Mouse (Mus musculus): ENCODE measurements around the gene L3mbtl4.

The L3mbtl4 gene

DNA sequence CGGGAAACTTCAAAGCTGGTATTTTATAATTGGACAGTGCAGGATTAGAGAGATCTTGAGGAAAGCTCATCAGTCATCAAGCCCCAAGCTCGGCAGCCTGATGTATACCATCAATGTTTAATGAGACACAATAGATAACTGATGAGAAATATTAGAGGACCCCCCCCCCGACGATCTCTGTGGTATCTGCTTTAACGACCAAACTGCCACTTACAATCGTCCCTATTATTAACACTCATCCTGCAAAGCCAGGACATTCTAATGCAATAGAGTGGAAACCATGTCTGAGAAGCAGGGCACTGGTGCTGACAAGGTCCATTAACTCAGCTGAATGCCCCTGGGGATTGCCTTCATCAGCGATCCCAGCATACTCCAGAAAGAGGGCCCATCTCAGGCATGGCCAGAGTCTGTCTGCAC lies 398.5 kb downstream of the L3mbtl4 start:
- DNase-seq, result no peak

DNA sequence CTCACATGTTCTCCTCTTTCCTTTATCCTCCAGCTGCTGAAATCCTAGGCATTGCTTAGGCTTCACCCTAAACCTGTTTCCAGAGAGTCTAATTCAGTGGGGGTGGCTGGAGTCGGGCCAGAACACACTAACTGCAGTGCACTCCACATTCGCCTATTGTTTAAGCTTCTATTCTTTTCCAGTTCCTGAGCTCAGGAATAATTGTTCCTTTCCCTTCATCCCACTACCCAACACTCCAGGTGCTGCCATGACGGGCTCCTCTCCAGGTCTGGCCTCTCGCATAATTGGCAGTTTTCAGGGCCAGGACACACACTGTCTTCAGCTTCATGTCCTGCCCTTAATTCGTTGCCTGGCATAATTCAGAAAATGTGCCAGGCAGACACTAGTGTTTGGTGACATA lies 437.1 kb downstream of the L3mbtl4 start:
- no peak for DNase-seq

GRCm38 (mm10) chr17:68711350-68711749 lies 437.8 kb downstream of the L3mbtl4 start:
- no peak for DNase-seq

- DNase-seq, result peak; percentile 90
Observed at GRCm38 (mm10) chr17:68748296-68748695, 474.7 kb downstream of the L3mbtl4 start.

DNA sequence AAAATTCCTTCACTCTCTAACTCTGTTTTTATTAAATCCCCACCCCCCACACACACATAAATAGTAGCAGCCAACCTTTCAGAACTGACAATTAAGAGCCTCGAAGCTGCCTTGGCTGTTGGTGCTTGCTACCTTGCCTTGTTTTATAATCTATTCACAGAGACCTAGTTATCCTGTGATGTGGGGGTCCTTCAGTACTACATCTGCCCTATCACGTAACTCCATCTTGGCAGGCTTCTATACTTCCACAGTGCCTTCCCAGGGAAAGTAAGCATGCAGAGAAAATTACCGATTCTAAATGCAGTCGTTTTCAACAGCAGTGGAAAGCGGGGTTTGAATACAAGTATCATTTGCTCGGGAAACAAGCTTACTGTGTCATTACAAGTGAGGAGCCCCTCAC lies 476.9 kb downstream of the L3mbtl4 start:
- peak; percentile 21 for DNase-seq

DNA sequence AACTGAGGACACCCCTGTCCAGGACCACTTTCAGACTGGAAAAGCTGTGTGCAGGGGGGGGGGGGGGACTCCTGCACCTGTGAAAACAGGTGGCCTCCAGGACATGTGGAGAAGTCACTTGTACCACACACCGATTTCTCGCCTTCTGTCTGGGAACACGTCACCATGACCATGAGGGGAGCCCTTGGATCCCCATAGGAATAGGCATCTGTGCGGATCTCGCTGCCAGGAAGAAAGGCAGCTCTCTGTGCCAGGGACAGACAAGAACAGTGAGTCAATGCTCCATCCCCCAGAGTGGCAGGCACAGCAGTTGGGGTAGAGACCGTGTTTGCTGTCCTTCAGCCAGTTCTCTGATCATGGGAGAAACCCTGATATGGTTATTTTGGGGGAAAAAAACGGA lies 479.5 kb downstream of the L3mbtl4 start:
- DNase-seq, result peak; percentile 77

DNA sequence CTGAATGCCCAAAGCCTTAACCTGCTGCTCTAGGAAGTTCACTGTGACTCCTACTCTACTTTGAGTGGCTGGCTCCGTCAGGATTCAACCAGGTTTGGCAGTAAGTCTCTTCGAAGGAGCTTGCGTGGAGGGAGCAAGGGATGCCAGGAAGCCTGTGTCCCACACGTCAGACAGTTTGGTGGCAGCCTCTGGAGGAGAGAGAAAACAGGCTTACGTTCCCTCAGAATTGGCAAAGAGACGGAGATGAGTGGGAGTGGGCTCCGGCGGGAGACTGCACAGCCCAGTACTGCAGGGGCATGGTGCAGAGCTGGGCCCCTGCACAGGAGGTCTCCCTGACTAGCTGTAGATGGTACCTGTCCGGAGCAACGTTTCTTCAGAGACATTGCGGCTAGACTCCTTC lies 481.2 kb downstream of the L3mbtl4 start:
- peak; percentile 55 for DNase-seq

- peak; percentile 56 for DNase-seq
Observed at GRCm38 (mm10) chr17:68758428-68758827, 484.8 kb downstream of the L3mbtl4 start.

- DNase-seq, result peak; percentile 4
Observed at GRCm38 (mm10) chr17:68758936-68759335, 485.3 kb downstream of the L3mbtl4 start.

DNA sequence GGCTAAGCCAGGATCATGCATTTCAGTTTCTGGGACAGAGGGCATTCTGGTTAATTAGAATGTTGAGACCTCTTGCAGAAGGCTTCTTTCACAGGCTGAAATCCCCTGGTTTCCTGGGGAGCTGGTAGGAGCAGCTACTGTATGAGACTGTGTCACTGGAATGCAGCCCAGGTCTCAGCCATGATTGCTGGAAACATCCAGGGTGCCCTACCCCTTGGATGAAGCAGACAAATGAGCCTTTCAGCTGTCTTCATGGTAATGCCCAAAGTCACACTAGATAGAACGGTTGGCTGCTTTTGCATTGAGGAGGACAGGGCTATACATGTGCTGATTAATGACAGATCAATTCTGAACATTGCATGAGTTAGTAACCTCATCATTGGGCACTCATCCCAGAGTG lies 486.4 kb downstream of the L3mbtl4 start:
- peak; percentile 36 for DNase-seq

DNA sequence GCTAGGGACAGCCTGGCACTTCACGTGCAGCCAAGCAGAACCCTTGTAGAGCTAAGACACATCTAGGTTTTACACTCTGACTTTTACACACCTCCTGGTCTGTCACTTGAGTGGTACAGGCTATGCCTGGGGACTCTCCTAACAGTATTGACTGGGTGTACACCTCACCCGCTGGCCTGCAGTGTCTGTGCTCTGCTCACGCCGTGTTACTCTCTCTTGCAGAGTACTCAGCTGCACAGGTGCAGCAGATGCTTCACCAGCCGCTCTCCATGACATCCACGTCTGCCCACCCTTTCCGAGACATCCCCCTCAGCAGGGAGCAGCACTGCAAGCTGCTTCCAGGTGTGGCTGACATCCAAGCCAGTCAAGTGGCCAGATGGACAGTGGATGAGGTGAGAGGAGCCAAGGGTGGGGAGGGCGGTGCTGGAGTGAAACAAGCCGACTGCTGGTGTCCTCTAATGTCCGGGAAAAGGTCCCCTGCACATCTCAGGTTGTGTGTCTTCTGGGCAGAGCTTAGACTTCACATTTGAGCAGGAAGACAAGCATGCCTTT lies 490.8 kb downstream of the L3mbtl4 start:
- peak; percentile 74 for DNase-seq

DNA sequence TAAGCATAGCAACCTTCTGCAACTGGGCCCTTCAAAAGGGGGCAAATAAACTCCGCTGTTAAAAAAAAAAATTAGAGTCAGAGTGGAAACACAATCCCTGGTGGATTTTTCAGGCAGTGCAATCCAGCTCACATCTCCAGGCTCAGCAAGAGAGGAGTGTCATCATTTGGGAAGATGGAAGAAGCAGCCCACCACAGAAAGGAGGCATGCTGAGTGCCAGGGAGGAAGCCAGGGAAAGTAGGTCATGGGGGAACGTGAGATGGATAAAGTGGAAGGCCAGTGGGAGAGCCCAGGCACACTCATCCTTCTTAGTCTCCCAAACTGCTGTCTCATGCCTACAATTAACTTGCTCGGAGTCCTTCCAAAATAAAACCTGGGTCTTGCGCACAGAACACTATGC lies 496.0 kb downstream of the L3mbtl4 start:
- DNase-seq, result peak; percentile 2

DNA sequence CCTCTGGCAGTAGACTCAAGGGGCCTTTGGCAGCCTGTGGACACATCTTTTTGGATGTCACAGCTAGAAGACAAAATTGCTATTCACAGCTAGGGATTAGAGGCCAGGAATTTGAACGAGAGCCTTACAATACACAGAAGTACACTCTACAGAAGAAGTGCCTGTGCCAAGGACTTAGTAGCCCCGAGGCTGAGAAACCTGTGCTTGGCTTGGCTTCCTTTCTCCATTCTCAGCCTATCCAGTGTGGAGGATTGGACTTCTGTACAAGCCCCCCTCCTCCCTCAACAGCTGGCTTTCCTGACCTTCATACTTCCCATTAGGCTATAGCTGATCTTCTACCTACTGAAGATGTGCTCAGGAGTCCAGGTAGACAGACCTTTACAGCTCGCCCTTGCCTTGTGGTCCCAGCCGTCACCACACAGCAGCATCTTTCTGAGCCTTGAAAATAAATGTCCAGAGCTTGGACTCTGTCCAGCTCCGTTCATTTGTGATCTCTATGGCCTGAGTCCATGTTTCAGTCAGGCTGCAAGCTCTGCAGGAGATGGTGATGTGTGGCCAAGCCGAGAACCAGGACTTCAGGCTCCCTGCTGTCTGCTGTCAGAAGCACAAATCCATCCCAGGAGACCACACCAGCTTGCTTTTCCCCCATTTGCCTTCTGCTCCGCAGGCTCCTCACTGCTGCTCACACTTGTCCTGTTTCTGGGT lies 497.6 kb downstream of the L3mbtl4 start:
- peak; percentile 49 for DNase-seq

- DNase-seq, result no peak
Observed at GRCm38 (mm10) chr17:68793741-68794140, 520.1 kb downstream of the L3mbtl4 start.

GRCm38 (mm10) chr17:68826323-68826722 lies 552.7 kb downstream of the L3mbtl4 start, which contains the start of gene Tmem200c:
Gene Tmem200c, plus strand, starts transcription at chr17:68826623.
- no peak for DNase-seq

All from heart, adult 11 months (tissue).